Mouse (Mus musculus): Measurements from ENCODE around the gene Egfl7. TPM values are rescaled to one million over a fixed set of nuclear protein-coding genes. Genes with fewer than 3 reads are reported as not detected.

Egfl7 gene
- total RNA-seq, 2 experiments from 2014 or later = 34.4 to 53.7 TPM

GRCm38 (mm10) chr2:26641006-26641647, 61.3 kb downstream of the Egfl7 start:
- intact Hi-C loops (cut with DNase I) = loop anchor here (2.0 to 10.0 kb wide), 2 partner anchors 46 to 394 kb away; no protein-coding TSS in a partner anchor
- no peak overlapping the region for H3K4me3 ChIP-seq
- no peak for TF ChIP-seq CTCF (IDR thresholded peaks at IDR 0.05)
- peak overlapping the region; percentile 90 for H3K27ac ChIP-seq
- no peak for DNase-seq

Small RNA genes lying within 50 kb of the gene (microRNA-seq; reads per million reads assigned to microRNA genes)
- 2.2 reads per million for gene Mir126a
- gene Mir126b = not detected

Other genes with a start within 250 kb of the Egfl7 start
- 10 to 100 TPM; 18.0 to 22.7 TPM for gene Dnlz, start 227.9 kb upstream of the Egfl7 start, total RNA-seq (2021)
- 1 to 10 TPM; 1.1 to 1.2 TPM for gene Card9, start 219.1 kb upstream of the Egfl7 start, total RNA-seq (2021)
- 1 to 10 TPM; 7.5 to 8.6 TPM for gene Snapc4, start 199.4 kb upstream of the Egfl7 start, total RNA-seq (2021)
- gene Entr1, start 190.7 kb upstream of the Egfl7 start, total RNA-seq (2021) = 10 to 100 TPM; 25.2 to 33.1 TPM
- gene Pmpca, start 190.7 kb upstream of the Egfl7 start, total RNA-seq (2021) = 100 to 1,000 TPM; 133 to 141 TPM
- gene Inpp5e, start 170.8 kb upstream of the Egfl7 start, total RNA-seq (2021) = 1 to 10 TPM; 7.9 to 9.3 TPM
- 10 to 100 TPM; 27.2 to 30.4 TPM for gene Sec16a, start 134.8 kb upstream of the Egfl7 start, total RNA-seq (2021)
- gene Notch1, start 63.4 kb upstream of the Egfl7 start, total RNA-seq (2021) = 10 to 100 TPM in 1 of 2 experiments, 1 to 10 TPM in 1; 6.9 to 11.9 TPM
- not detected for gene Gm20532, start 6.6 kb downstream of the Egfl7 start, total RNA-seq (2021)
- 1 to 10 TPM; 2.8 to 7.3 TPM for gene Agpat2, start 24.4 kb downstream of the Egfl7 start, total RNA-seq (2021)
- gene Fam69b, start 48.4 kb downstream of the Egfl7 start, total RNA-seq (2021) = 1 to 10 TPM; 1.0 to 2.3 TPM
- gene Lcn4, start 91.3 kb downstream of the Egfl7 start, total RNA-seq (2021) = not detected